Mouse (Mus musculus) olfactory bulb, adult 2 months (tissue): ENCODE measurements at regions not wholly inside any gene's neighbourhood (a gene's known extent, or its start where the extent isn't known, plus 50 kb on each side); places are given as distances from the start of the nearest gene placed in this dataset.

ENCODE experiments used
- CTCF ChIP-seq: fragments of 200-500 bp; IDR thresholded peaks from 2 replicates; pipeline ENCODE4 v1.5.1; 2012; ENCODE audit warnings: low read depth, mild to moderate bottlenecking, low read length, moderate library complexity; ENCODE audit not compliant: insufficient read depth
- POLR2A ChIP-seq: fragments of 200-500 bp; IDR thresholded peaks from 2 replicates; pipeline ENCODE4 v1.6.1; 2012; ENCODE audit warnings: mild to moderate bottlenecking, low read depth, low read length, moderate library complexity; ENCODE audit not compliant: insufficient read depth

GRCm38 (mm10) chr8:109105693-109106092, 388.1 kb upstream of the Pmfbp1 start:
- no peak for TF ChIP-seq POLR2A
- no peak for TF ChIP-seq CTCF
